Mouse (Mus musculus) intestine, embryonic 16.5 days (tissue): ENCODE results near the gene Arhgap22. TPM values are rescaled to one million over a fixed set of nuclear protein-coding genes. Genes with fewer than 3 reads are reported as not detected.

Source experiments
- ATAC-seq: fragments of 200-750 bp; cut with Nextera tagmentation; 2 replicates; pipeline ENCODE4 v1.8.0; 2017; ENCODE audit warnings: moderate TSS enrichment, moderate library complexity
- H3K27ac ChIP-seq: fragments of 300-500 bp; sonication (generic); 2 replicates; pipeline ENCODE4 v1.5.1; 2014; ENCODE audit warnings: mild to moderate bottlenecking, low read length
- H3K27me3 ChIP-seq: fragments of 300-500 bp; sonication (generic); replicated peaks from 2 replicates; pipeline ENCODE4 v1.6.1; 2014; ENCODE audit warnings: low read length, control low read depth, mixed read lengths; ENCODE audit not compliant: control insufficient read depth, insufficient read depth
- H3K36me3 ChIP-seq: fragments of 300-500 bp; sonication (generic); 2 replicates; pipeline ENCODE4 v1.6.1; 2014; ENCODE audit warnings: low read length, control low read depth; ENCODE audit not compliant: control insufficient read depth, insufficient read depth
- H3K4me1 ChIP-seq: fragments of 300-500 bp; sonication (generic); 2 replicates; pipeline ENCODE4 v1.6.1; 2014; ENCODE audit warnings: low read length, control low read depth, mixed read lengths; ENCODE audit not compliant: control insufficient read depth, insufficient read depth
- H3K4me2 ChIP-seq: fragments of 300-500 bp; sonication (generic); 2 replicates; pipeline ENCODE4 v1.6.1; 2014; ENCODE audit warnings: low read depth, low read length, control low read depth
- H3K4me3 ChIP-seq: fragments of 300-500 bp; sonication (generic); 2 replicates; pipeline ENCODE4 v1.5.1; 2014; ENCODE audit warnings: mild to moderate bottlenecking, low read length
- H3K9ac ChIP-seq: fragments of 300-500 bp; sonication (generic); 2 replicates; pipeline ENCODE4 v1.6.1; 2014; ENCODE audit warnings: low read depth, low read length
- H3K9me3 ChIP-seq: fragments of 300-500 bp; sonication (generic); 2 replicates; pipeline ENCODE4 v1.6.1; 2016; ENCODE audit warnings: low read length, control low read depth; ENCODE audit not compliant: control insufficient read depth
- WGBS: fragments of 180-500 bp; shearing (Covaris S2); extraction: QIAGEN DNeasy Blood & Tissue Kit; methylation state at CpG from one replicate; pipeline ENCODE4 v1.1.7; 2014; 5-methylcytosine and 5-hydroxymethylcytosine counted together
- polyA plus RNA-seq: library from polyadenylated mRNA; unstranded; fragments of >200 nt; fragmentation: Nextera tagmentation; extraction: Ambion mirVana; gene quantifications from 2 replicates; pipeline ENCODE4 v1.2.1, GENCODE M21; 2015

The Arhgap22 gene
- polyA plus RNA-seq, 1 experiment from 2014 or later = 3.6 TPM

DNA sequence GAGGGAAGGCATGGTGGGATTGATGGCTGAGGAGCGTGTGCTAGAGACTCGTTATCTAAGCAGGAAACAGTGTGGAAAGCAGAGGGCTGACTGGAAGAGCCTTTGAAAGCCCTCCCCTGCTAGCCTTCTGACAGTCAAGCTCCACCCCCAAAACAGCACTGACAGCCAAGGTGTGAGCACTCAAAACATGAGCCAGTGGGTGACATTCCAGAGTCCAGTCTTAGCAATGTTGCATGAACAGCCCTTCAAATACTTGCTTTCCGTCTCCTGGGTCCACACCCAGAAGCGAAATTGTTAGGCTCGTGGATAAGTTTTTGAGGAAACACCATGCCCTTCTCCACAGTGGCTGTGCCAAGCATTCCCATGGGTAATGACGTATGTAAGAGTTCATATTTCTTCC is 132.7 kb downstream of the Arhgap22 start:
- no peak overlapping the region for H3K27ac ChIP-seq
- H3K9ac ChIP-seq = no peak overlapping the region
- H3K9me3 ChIP-seq = no peaks in the 10 kb centered on the region
- H3K4me3 ChIP-seq = no peak overlapping the region
- peaks cover 12% of the 10 kb centered on the region for H3K27me3 ChIP-seq
- peaks cover 5% of the 10 kb centered on the region for H3K4me1 ChIP-seq
- H3K4me2 ChIP-seq = no peak overlapping the region
- ATAC-seq = no peak
- H3K36me3 ChIP-seq = no peaks in the 10 kb centered on the region
- WGBS = 69% methylated on average over 6 of the region's 6 CpGs

DNA sequence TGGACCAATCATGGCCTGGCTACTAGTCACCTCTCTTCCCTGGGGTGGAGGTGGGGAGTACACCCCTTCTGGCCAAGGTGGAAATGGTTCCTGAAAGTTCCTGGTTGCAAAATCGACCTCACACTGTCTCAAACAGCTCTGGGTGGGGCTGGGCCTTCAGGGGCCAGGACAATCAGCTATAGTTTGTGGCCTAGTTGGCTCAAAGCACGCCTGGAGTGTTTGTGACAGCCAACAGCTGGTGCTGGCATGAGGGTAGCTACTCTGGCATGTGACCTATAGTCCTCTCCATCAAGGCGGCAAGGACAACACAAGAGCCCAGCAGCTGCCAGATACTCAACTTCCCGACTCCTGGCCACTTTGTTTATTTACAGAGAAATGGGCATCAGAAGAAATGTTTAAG is 133.9 kb downstream of the Arhgap22 start:
- no peaks in the 10 kb centered on the region for H3K36me3 ChIP-seq
- no peak overlapping the region for H3K4me3 ChIP-seq
- no peaks in the 10 kb centered on the region for H3K9me3 ChIP-seq
- H3K27ac ChIP-seq = no peak overlapping the region
- no peak overlapping the region for H3K9ac ChIP-seq
- no peak for ATAC-seq
- H3K27me3 ChIP-seq = peaks cover 21% of the 10 kb centered on the region
- 47% methylated on average over 4 of the region's 4 CpGs for WGBS
- no peak overlapping the region for H3K4me2 ChIP-seq
- H3K4me1 ChIP-seq = peaks cover 5% of the 10 kb centered on the region

- Histone ChIP-seq H3K9ac (no peak overlapping the region), H3K36me3 (no peaks in the 10 kb centered on the region), H3K9me3 (no peaks in the 10 kb centered on the region), H3K4me2 (no peak overlapping the region), H3K27me3 (peaks cover 21% of the 10 kb centered on the region), H3K4me3 (no peak overlapping the region), H3K4me1 (peaks cover 5% of the 10 kb centered on the region), H3K27ac (no peak overlapping the region)
- no peak for ATAC-seq
- WGBS = 47% methylated on average over 1 of the region's 1 CpGs
These were observed 134.3 kb downstream of the Arhgap22 start for GRCm38 (mm10) chr14:33348146-33348545.

DNA sequence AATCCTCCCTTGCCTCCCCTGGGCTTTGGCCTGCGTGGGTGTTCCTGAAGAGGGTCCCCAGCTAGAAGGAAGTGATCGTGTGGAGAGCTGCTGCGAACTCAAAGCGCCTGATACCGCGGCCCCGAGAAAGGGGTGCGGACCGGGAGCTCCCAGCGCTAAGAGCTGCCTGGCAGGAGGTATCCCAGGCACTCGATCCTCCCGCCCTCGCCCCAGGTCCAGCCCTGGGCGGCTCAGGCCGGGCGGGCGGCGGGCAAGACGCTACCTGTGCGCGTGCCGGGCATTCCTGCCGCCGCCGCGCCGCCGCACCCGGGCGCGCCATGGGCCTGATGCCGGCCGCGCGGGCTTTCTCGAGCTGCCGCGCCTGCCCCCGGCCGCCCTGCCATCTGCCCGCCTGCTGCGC is 137.2 kb downstream of the Arhgap22 start:
- Histone ChIP-seq H3K4me2 (peak overlapping the region; percentile 84), H3K9ac (peak overlapping the region; percentile 62), H3K27ac (no peak overlapping the region), H3K9me3 (no peaks in the 10 kb centered on the region), H3K36me3 (no peaks in the 10 kb centered on the region), H3K27me3 (peaks cover 21% of the 10 kb centered on the region), H3K4me1 (peaks cover 5% of the 10 kb centered on the region), H3K4me3 (peak overlapping the region; percentile 51)
- 2% methylated on average over 41 of the region's 42 CpGs for WGBS
- ATAC-seq = peak; percentile 62

DNA sequence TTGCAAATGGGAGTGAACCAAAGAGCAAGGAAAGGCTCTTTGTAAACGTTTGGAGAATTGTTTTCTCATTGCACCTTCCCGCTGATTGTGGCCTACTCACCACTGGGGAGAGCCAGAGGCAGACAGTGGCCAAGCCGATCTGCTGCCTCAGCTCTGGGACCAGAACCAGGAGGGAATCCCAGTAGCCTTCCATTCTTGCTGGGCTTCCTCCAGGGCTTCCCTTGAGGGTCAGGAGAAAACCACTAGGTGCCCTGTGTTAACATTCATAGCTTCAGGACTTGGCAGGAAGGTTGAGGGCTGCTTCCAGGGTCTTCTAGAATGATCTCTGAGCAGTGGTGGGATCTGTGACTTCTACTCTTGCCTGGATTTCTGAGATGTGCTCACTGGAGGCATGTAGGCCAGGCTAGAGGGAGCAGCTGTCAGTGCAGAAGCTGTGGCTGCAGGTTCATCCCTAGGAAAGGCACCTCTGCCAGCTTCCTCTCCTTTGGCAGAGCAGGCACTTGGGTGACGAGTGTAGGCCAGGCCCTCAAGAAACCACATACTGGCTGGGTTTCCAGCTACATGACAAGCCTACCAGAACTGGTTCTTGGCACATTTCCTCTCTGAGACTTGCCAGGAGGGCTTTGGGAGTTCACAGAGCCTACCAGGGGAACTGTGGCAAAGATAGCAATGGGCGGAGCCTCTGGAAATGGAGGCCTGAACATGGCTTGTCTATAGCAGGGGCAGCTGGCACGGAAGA is 138.3 kb downstream of the Arhgap22 start:
- H3K36me3 ChIP-seq = no peaks in the 10 kb centered on the region
- no peak overlapping the region for H3K9ac ChIP-seq
- H3K9me3 ChIP-seq = no peaks in the 10 kb centered on the region
- peaks cover 21% of the 10 kb centered on the region for H3K27me3 ChIP-seq
- WGBS = 76% methylated on average over 6 of the region's 6 CpGs
- H3K4me1 ChIP-seq = peaks cover 5% of the 10 kb centered on the region
- ATAC-seq = no peak
- H3K4me3 ChIP-seq = no peak overlapping the region
- H3K4me2 ChIP-seq = no peak overlapping the region
- H3K27ac ChIP-seq = no peak overlapping the region

GRCm38 (mm10) chr14:33352890-33353289 is 139.1 kb downstream of the Arhgap22 start:
- no peak overlapping the region for H3K27ac ChIP-seq
- H3K9ac ChIP-seq = no peak overlapping the region
- H3K36me3 ChIP-seq = no peaks in the 10 kb centered on the region
- no peak for ATAC-seq
- 74% methylated on average over 6 of the region's 6 CpGs for WGBS
- H3K27me3 ChIP-seq = peaks cover 21% of the 10 kb centered on the region
- H3K9me3 ChIP-seq = no peaks in the 10 kb centered on the region
- no peak overlapping the region for H3K4me3 ChIP-seq
- H3K4me1 ChIP-seq = peaks cover 5% of the 10 kb centered on the region
- H3K4me2 ChIP-seq = no peak overlapping the region

DNA sequence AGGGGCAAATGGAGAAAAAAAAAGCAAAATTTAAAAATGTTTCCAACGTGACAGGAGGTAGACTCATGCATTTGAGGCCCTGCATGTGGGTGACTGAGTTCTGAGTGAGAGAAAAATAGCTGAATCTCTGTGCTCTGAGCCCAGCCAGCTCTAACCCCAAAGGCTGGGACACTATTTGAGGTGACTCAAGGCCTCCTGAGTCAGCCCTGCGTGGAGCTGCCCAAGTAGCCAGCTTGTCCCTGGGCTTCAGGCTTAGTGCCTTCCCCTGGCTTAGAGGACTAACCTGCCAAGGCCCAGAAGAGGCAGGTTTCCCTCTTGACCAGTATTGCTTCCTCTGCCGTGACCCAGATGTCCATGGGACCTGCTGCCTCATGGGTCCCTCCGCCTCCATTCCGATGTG is 141.4 kb downstream of the Arhgap22 start:
- H3K4me2 ChIP-seq = no peak overlapping the region
- peaks cover 5% of the 10 kb centered on the region for H3K4me1 ChIP-seq
- no peak overlapping the region for H3K9ac ChIP-seq
- WGBS = 89% methylated on average over 5 of the region's 5 CpGs
- no peaks in the 10 kb centered on the region for H3K36me3 ChIP-seq
- H3K4me3 ChIP-seq = no peak overlapping the region
- no peaks in the 10 kb centered on the region for H3K9me3 ChIP-seq
- peaks cover 21% of the 10 kb centered on the region for H3K27me3 ChIP-seq
- no peak overlapping the region for H3K27ac ChIP-seq
- ATAC-seq = no peak

DNA sequence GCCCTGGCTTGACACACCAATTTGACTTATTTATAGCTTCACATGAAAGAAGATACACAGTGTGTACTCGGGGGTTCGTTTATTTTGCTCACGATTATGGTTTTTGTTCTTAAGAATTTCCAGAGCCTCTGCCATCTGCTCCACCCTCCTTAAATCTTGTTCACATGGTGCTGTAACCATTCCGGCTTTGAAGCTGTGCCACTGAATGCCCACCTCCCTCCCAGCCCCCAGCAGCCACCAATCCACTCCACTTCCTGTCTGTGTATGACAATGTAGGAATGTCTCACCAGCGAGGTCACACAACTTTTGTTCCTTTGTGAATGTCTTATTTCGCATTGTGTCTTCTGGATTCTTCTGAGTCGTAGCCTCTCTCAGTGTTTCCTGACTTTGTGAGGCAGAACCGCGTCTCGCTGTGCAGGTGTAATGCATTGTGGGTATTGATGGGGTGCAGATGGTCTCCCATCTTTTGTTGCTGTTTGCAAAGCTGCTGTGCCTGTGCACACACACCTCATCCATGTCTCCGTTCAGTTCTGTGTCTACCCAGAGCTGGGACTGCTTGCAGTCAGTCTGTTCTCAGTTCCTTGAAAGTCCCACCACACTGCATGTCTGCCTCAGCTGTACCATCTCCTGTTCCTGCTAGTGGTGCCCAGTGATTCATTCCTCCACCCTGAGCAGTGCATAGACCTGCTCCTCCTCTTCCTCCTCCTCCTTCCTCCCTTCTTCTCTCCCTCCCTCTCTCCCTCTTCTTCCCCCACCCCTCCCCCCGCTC is 144.0 kb downstream of the Arhgap22 start:
- Histone ChIP-seq H3K4me2 (no peak overlapping the region), H3K9me3 (no peaks in the 10 kb centered on the region), H3K36me3 (no peaks in the 10 kb centered on the region), H3K27ac (no peak overlapping the region), H3K4me3 (no peak overlapping the region), H3K27me3 (no peaks in the 10 kb centered on the region), H3K9ac (no peak overlapping the region), H3K4me1 (peaks cover 1% of the 10 kb centered on the region)
- no peak for ATAC-seq
- 67% methylated on average over 12 of the region's 12 CpGs for WGBS

GRCm38 (mm10) chr14:33358891-33359290 is 145.1 kb downstream of the Arhgap22 start:
- no peak for ATAC-seq
- Histone ChIP-seq H3K4me1 (peaks cover 2% of the 10 kb centered on the region), H3K4me2 (no peak overlapping the region), H3K4me3 (no peak overlapping the region), H3K9ac (no peak overlapping the region), H3K9me3 (no peaks in the 10 kb centered on the region), H3K27me3 (no peaks in the 10 kb centered on the region), H3K27ac (no peak overlapping the region), H3K36me3 (no peaks in the 10 kb centered on the region)
- WGBS = 88% methylated on average over 8 of the region's 8 CpGs
